Mouse (Mus musculus) liver, embryonic 14.5 days (tissue): Measurements from ENCODE around the gene Agap1. TPM values are rescaled to one million over a fixed set of nuclear protein-coding genes. Genes with fewer than 3 reads are reported as not detected.

Experiments
- ATAC-seq: fragments of 200-750 bp; cut with Nextera tagmentation; 2 replicates; pipeline ENCODE4 v1.8.0; 2017; ENCODE audit warnings: moderate number of reproducible peaks, mild to moderate bottlenecking, moderate library complexity; ENCODE audit not compliant: insufficient read depth
- DNase-seq, 3 experiments: peaks; one replicate each; pipeline ENCODE4 v3.0.0-alpha.2; 2012 to 2013; ENCODE audit warnings: low read depth in 3 of 3, low spot score in 3 of 3
- H3K27ac ChIP-seq: fragments of 300-500 bp; sonication (generic); 2 replicates; pipeline ENCODE4 v1.5.1; 2014; ENCODE audit warnings: moderate library complexity, mild to moderate bottlenecking, control low read depth, inconsistent platforms
- H3K27me3 ChIP-seq: fragments of 300-500 bp; sonication (generic); 2 replicates; pipeline ENCODE4 v1.6.1; 2014; ENCODE audit warnings: mild to moderate bottlenecking, low read length, moderate library complexity; ENCODE audit not compliant: control insufficient read depth, insufficient read depth
- H3K36me3 ChIP-seq: fragments of 300-500 bp; sonication (generic); replicated peaks from 2 replicates; pipeline ENCODE4 v1.6.1; 2014; ENCODE audit warnings: low read depth; ENCODE audit not compliant: control insufficient read depth, insufficient read depth
- H3K4me1 ChIP-seq, 2 experiments: fragments of 200-500 bp in 1 of 2; fragments of 300-500 bp in 1 of 2; sonication (generic) in 1 of 2; replicated peaks; 2 replicates each; pipeline ENCODE4 v1.6.1; 2012 to 2014; ENCODE audit warnings: antibody characterized with exemption in 1 of 2, inconsistent platforms in 1 of 2, low read length in 1 of 2; ENCODE audit not compliant: control insufficient read depth in 2 of 2, insufficient read depth in 2 of 2
- H3K4me2 ChIP-seq: fragments of 300-500 bp; sonication (generic); 2 replicates; pipeline ENCODE4 v1.6.1; 2014; ENCODE audit warnings: low read depth, mild to moderate bottlenecking, control low read depth, moderate library complexity
- H3K4me3 ChIP-seq, 2 experiments: fragments of 200-500 bp in 1 of 2; fragments of 300-500 bp in 1 of 2; sonication (generic) in 1 of 2; 2 replicates each; pipeline ENCODE4 v1.5.1; 2012 to 2014; ENCODE audit warnings: low read depth in 2 of 2, low read length in 2 of 2, mild to moderate bottlenecking in 2 of 2, control low read depth in 1 of 2, inconsistent platforms in 1 of 2, moderate library complexity in 1 of 2; ENCODE audit not compliant: insufficient read depth in 1 of 2
- H3K9ac ChIP-seq: fragments of 300-500 bp; sonication (generic); replicated peaks from 2 replicates; pipeline ENCODE4 v1.6.1; 2014; ENCODE audit warnings: mild to moderate bottlenecking, control low read depth, moderate library complexity
- H3K9me3 ChIP-seq: fragments of 300-500 bp; sonication (generic); 2 replicates; pipeline ENCODE4 v1.6.1; 2016; ENCODE audit warnings: low read length, mixed read lengths; ENCODE audit not compliant: control insufficient read depth
- CTCF ChIP-seq: IDR thresholded peaks from 2 replicates; pipeline ENCODE4 v1.5.1; 2016; ENCODE audit warnings: antibody characterized with exemption, low read depth, control low read depth
- EP300 ChIP-seq: IDR thresholded peaks from 2 replicates; pipeline ENCODE4 v1.6.1; 2016; ENCODE audit warnings: antibody characterized with exemption, low read depth
- WGBS: fragments of 180-500 bp; shearing (Covaris S2); extraction: QIAGEN DNeasy Blood & Tissue Kit; methylation state at CpG from one replicate; pipeline ENCODE4 v1.1.7; 2014; ENCODE audit not compliant: insufficient replicate concordance; 5-methylcytosine and 5-hydroxymethylcytosine counted together
- polyA plus RNA-seq, 2 experiments: library from polyadenylated mRNA; depleted of rRNA in 1 of 2; stranded (reverse) in 1 of 2; unstranded in 1 of 2; fragments of >200 nt; fragmentation: Nextera tagmentation in 1 of 2; extraction: Ambion mirVana in 1 of 2; gene quantifications; 2 replicates each; pipeline versions ENCODE4 v1.2.1 to v1.2.3; 2012 to 2014

Agap1 gene
- polyA plus RNA-seq, 2 experiments = 1.1 TPM

DNA sequence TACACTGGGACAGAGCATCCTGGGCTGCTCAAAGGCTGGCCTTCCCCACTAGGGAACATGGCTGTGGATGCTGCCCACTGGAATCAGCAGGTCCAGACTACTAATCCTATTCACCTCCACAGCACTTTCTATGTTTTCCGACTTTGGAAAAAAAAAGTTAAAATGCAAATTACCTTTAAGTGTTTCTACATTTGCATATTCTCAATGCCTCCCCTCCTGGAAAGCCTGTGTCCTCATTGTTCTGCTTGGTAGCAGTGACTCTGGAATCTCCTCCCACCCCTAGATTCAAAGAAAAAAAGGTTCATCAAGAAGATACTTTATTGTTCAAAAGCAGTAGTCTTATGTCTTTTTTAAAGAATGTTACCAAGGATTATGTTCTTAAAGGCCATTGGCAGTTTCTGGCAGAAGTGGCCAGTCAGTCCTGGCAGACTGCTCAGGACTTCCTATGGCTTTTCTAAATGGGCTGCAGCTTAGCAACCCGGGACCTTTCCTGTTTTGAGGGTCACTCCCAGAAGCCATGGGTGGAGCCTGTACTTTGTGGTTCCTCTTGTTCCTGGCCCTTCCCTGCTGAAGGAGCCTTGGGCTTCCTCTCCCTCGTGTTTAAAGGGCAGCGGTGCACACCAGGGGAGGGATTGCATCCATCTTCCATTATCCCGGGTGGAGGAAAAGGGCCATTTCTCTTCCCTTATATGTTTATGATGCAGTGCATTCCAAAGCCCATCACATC lies 421.9 kb downstream of the Agap1 start:
- H3K4me3 ChIP-seq = no peak overlapping the region
- no peak overlapping the region for H3K27ac ChIP-seq
- ATAC-seq (no peak), DNase-seq (no peak)
- no peaks in the 10 kb centered on the region for H3K27me3 ChIP-seq
- no peak overlapping the region for H3K4me2 ChIP-seq
- no peak overlapping the region for H3K9ac ChIP-seq
- WGBS = 16% methylated on average over 5 of the region's 5 CpGs
- H3K4me1 ChIP-seq = no peaks in the 10 kb centered on the region; a peak in 1 of 4 replicates
- H3K9me3 ChIP-seq = no peaks in the 10 kb centered on the region
- H3K36me3 ChIP-seq = no peaks in the 10 kb centered on the region
- TF ChIP-seq EP300 = no peak
- no peak for TF ChIP-seq CTCF

DNA sequence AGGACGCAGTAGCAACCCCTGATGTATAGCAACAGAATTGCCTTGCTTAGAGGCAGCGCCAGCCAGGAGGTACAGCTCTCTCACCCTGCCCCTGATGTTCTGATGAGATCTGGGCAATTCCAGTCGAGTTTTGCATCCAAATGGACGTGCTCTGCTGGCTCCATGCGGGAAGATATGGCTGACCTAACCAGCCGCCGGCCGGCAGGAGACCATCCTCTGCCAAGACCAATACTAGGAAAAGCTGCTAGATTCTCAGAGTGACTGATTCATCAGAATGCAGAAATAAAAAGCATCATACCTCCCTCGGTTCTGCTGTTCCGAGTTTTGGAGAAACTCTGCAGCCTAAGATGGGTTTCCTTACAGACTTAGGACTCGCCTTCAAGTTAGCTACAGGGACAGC lies 423.9 kb downstream of the Agap1 start:
- Histone ChIP-seq H3K27me3 (no peaks in the 10 kb centered on the region), H3K27ac (no peak overlapping the region), H3K9ac (no peak overlapping the region), H3K9me3 (no peaks in the 10 kb centered on the region), H3K4me2 (no peak overlapping the region), H3K36me3 (no peaks in the 10 kb centered on the region), H3K4me1 (no peaks in the 10 kb centered on the region; a peak in 1 of 4 replicates), H3K4me3 (no peak overlapping the region)
- WGBS = 52% methylated on average over 11 of the region's 11 CpGs
- DNase-seq (no peak), ATAC-seq (no peak)
- TF ChIP-seq EP300 (no peak), CTCF (no peak)

DNA sequence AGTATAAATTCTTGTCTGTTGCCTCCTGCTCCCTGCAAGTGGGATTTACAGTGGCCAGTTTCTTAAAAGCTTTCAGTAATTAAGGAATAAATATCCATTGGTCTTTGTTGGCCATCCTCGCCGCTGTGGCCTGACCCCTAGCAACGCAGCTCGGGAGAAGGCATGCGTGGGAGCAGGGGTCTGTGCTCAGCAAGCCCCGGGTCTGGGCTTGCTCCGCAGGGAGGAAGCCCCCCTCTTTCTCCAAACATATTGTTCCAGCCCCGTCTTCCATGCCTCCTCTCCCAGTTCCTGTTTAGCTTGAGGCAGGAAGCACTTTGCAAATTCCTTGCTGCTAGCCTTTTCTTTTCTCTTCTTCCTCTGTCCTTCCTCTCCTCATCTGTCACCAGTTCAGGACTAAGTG lies 425.6 kb downstream of the Agap1 start:
- Histone ChIP-seq H3K36me3 (no peaks in the 10 kb centered on the region), H3K27ac (no peak overlapping the region), H3K4me3 (no peak overlapping the region), H3K4me2 (no peak overlapping the region), H3K9me3 (no peaks in the 10 kb centered on the region), H3K27me3 (no peaks in the 10 kb centered on the region), H3K9ac (no peak overlapping the region), H3K4me1 (no peaks in the 10 kb centered on the region; a peak in 1 of 4 replicates)
- DNase-seq (no peak), ATAC-seq (no peak)
- TF ChIP-seq EP300 = no peak
- TF ChIP-seq CTCF = no peak
- WGBS = 40% methylated on average over 8 of the region's 8 CpGs

DNA sequence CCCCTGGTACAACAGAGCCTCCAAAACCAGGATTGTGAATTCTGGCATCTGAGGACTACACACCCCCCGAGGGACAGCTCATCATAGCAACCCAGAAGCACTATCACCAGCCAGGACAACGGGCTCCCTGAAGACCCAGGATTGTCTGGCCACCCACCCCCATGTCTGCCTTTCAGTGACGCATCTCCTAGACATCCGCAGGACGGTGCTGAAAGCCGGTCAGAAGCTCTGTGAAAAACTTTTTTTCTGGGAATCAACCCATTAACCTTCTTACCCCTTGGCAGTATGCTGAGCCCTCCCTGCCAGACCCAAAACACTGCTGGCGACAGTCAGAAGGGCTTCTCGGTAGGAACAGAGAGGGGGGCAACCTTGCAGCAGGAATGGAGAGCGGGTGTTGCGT lies 426.2 kb downstream of the Agap1 start:
- no peaks in the 10 kb centered on the region for H3K36me3 ChIP-seq
- H3K27ac ChIP-seq = no peak overlapping the region
- H3K27me3 ChIP-seq = no peaks in the 10 kb centered on the region
- no peak overlapping the region for H3K4me3 ChIP-seq
- no peak overlapping the region for H3K9ac ChIP-seq
- ATAC-seq (no peak), DNase-seq (no peak)
- 70% methylated on average over 10 of the region's 10 CpGs for WGBS
- H3K9me3 ChIP-seq = no peaks in the 10 kb centered on the region
- H3K4me2 ChIP-seq = no peak overlapping the region
- no peaks in the 10 kb centered on the region; a peak in 1 of 4 replicates for H3K4me1 ChIP-seq
- no peak for TF ChIP-seq CTCF
- TF ChIP-seq EP300 = no peak

DNA sequence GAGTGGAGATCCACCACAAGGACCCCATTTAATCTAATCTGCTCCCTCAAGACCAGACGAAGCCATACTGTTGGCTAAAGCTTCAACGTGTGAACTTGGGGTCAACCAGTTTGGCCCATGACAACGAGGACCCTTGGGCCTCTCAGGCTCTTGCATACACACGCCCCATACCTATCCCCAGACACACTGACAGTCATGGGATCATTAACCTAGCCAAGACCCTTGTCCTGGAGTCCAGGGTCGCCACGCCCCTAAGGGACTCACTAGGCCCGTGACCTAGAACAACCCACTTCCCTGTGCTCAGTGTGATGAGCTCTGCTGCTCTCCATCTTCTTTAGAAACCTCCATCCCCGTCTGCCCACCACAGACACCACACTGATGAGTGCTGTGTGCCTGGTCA lies 429.7 kb downstream of the Agap1 start:
- H3K9me3 ChIP-seq = no peaks in the 10 kb centered on the region
- no peak overlapping the region for H3K4me2 ChIP-seq
- no peak overlapping the region for H3K27ac ChIP-seq
- H3K27me3 ChIP-seq = no peaks in the 10 kb centered on the region
- H3K4me1 ChIP-seq = no peaks in the 10 kb centered on the region
- 69% methylated on average over 8 of the region's 8 CpGs for WGBS
- no peaks in the 10 kb centered on the region for H3K36me3 ChIP-seq
- TF ChIP-seq CTCF (no peak), EP300 (no peak)
- DNase-seq (no peak), ATAC-seq (no peak)
- H3K4me3 ChIP-seq = no peak overlapping the region
- no peak overlapping the region for H3K9ac ChIP-seq
